Mouse (Mus musculus): ENCODE results near the gene Mon2. TPM values are rescaled to one million over a fixed set of nuclear protein-coding genes. Genes with fewer than 3 reads are reported as not detected.

Mon2 gene
- total RNA-seq, 1 experiment from 2014 or later, result 92.7 TPM

GRCm38 (mm10) chr10:122964241-122964636 is 112.1 kb downstream of the Mon2 start:
- DNase-seq, result no peak

- DNase-seq, result no peak
Measured at GRCm38 (mm10) chr10:122963463-122964240, 112.7 kb downstream of the Mon2 start.

- DNase-seq, result no peak
Measured at GRCm38 (mm10) chr10:122962651-122963050, 113.7 kb downstream of the Mon2 start.

GRCm38 (mm10) chr10:122961494-122961893 is 114.8 kb downstream of the Mon2 start:
- DNase-seq, result no peak

- DNase-seq, result no peak
Measured at GRCm38 (mm10) chr10:122960738-122961137, 115.6 kb downstream of the Mon2 start.

- DNase-seq, result no peak
Measured at GRCm38 (mm10) chr10:122960216-122960615, 116.1 kb downstream of the Mon2 start.

GRCm38 (mm10) chr10:122958699-122959098 is 117.6 kb downstream of the Mon2 start:
- no peak for DNase-seq

- DNase-seq, result no peak
Measured at GRCm38 (mm10) chr10:122957918-122958317, 118.4 kb downstream of the Mon2 start.

- no peak for DNase-seq
Measured at GRCm38 (mm10) chr10:122953576-122953975, 122.7 kb downstream of the Mon2 start.

GRCm38 (mm10) chr10:122950966-122951365 is 125.3 kb downstream of the Mon2 start:
- no peak for DNase-seq

- no peak for DNase-seq
Measured at GRCm38 (mm10) chr10:122944888-122945287, 131.4 kb downstream of the Mon2 start.

GRCm38 (mm10) chr10:122943824-122944223 is 132.5 kb downstream of the Mon2 start:
- no peak for DNase-seq

- no peak for DNase-seq
Measured at GRCm38 (mm10) chr10:122942771-122943170, 133.5 kb downstream of the Mon2 start.

Small RNA genes within 50 kb of the gene (microRNA-seq; reads per million reads assigned to microRNA genes)
- gene Mirlet7i, result 56,399 to 71,919 reads per million in 2 experiments

Other genes starting within 250 kb of the Mon2 start
- gene Usp15, start 120.5 kb upstream of the Mon2 start, total RNA-seq (2021), result 92.7 and 94.4 TPM in 2 replicates
- 0.95 and 1.5 TPM in 2 replicates for gene Fam19a2, start 187.5 kb upstream of the Mon2 start, total RNA-seq (2021)